Mouse (Mus musculus): ENCODE measurements around the gene Ccdc150.

The Ccdc150 gene

GRCm38 (mm10) chr1:54250158-54250866, at the start of gene Ccdc150:
Ccdc150 (plus strand) TSS chr1:54250683.
- in situ Hi-C loops (cut with MboI, MseI), result no loop called here

GRCm38 (mm10) chr1:54220273-54220672, 30.2 kb upstream of the Ccdc150 start:
- in situ Hi-C loops (cut with MboI, MseI), result no loop called here

- in situ Hi-C loops (cut with MboI, MseI), result no loop called here
These were observed 7.8 kb upstream of the Ccdc150 start for GRCm38 (mm10) chr1:54242722-54243121.

- in situ Hi-C loops (cut with MboI, MseI), result no loop called here
These were observed 25.1 kb downstream of the Ccdc150 start for GRCm38 (mm10) chr1:54275552-54275951.

- in situ Hi-C loops (cut with MboI, MseI), result no loop called here
These were observed 29.1 kb downstream of the Ccdc150 start for GRCm38 (mm10) chr1:54279628-54280027.

GRCm38 (mm10) chr1:54280651-54281050, 30.2 kb downstream of the Ccdc150 start:
- in situ Hi-C loops (cut with MboI, MseI), result no loop called here

- in situ Hi-C loops (cut with MboI, MseI), result no loop called here
These were observed 55.9 kb downstream of the Ccdc150 start for GRCm38 (mm10) chr1:54306404-54306803.

- in situ Hi-C loops (cut with MboI, MseI), result no loop called here
These were observed 76.2 kb downstream of the Ccdc150 start for GRCm38 (mm10) chr1:54326647-54327046.

GRCm38 (mm10) chr1:54327876-54328545, 77.5 kb downstream of the Ccdc150 start:
- in situ Hi-C loops (cut with MboI, MseI), result no loop called here

- in situ Hi-C loops (cut with MboI, MseI), result loop anchor here in 1 of 2 experiments (10.0 kb wide), 1 partner anchor 418 kb away; no protein-coding TSS in a partner anchor
These were observed 82.5 kb downstream of the Ccdc150 start for GRCm38 (mm10) chr1:54332988-54333387.

GRCm38 (mm10) chr1:54354786-54355185, 104.3 kb downstream of the Ccdc150 start:
- in situ Hi-C loops (cut with MboI, MseI), result no loop called here

- in situ Hi-C loops (cut with MboI, MseI), result no loop called here
These were observed 105.0 kb downstream of the Ccdc150 start for GRCm38 (mm10) chr1:54355485-54355884.

- in situ Hi-C loops (cut with MboI, MseI), result no loop called here
These were observed 106.1 kb downstream of the Ccdc150 start for GRCm38 (mm10) chr1:54356566-54356965.

- in situ Hi-C loops (cut with MboI, MseI), result loop anchor here in 1 of 2 experiments (5.0 kb wide), 1 partner anchor 460 kb away; no protein-coding TSS in a partner anchor
These were observed 127.1 kb downstream of the Ccdc150 start for GRCm38 (mm10) chr1:54377506-54378051.

GRCm38 (mm10) chr1:54380978-54381914, 130.8 kb downstream of the Ccdc150 start:
- in situ Hi-C loops (cut with MboI, MseI), result no loop called here

- in situ Hi-C loops (cut with MboI, MseI), result no loop called here
These were observed 133.7 kb downstream of the Ccdc150 start for GRCm38 (mm10) chr1:54384221-54384620.

GRCm38 (mm10) chr1:54402736-54403135, 152.3 kb downstream of the Ccdc150 start:
- in situ Hi-C loops (cut with MboI, MseI), result no loop called here

All from T-helper 17 cell (primary cell).